Mouse (Mus musculus) frontal cortex, adult (tissue): ENCODE measurements around the gene Vmn1r39.
A peak's percentile ranks its signal among the peaks of the same experiment; 100 is the strongest.
"Not testable (repeated sequence)": the region's sequence is repeated elsewhere in the genome, so short reads cannot be mapped to it uniquely, and the experiment has no call there.

Source experiments
- ATAC-seq: cut with Nextera tagmentation; 2 replicates; pipeline ENCODE4 v1.9.2; 2017; ENCODE audit warnings: mild to moderate bottlenecking, moderate library complexity, mixed read lengths; ENCODE audit not compliant: low TSS enrichment

Gene Vmn1r39

GRCm38 (mm10) chr6:66810509-66810908, at the start of gene Vmn1r39:
Gene Vmn1r39 (minus strand): TSS chr6:66810609.
- ATAC-seq: no peak

GRCm38 (mm10) chr6:66859391-66859790, 49.0 kb upstream of the Vmn1r39 start:
- ATAC-seq: no peak

GRCm38 (mm10) chr6:66858356-66858755, 47.9 kb upstream of the Vmn1r39 start:
- ATAC-seq: no peak

- ATAC-seq: no peak
These were observed 45.8 kb upstream of the Vmn1r39 start for GRCm38 (mm10) chr6:66856236-66856635.

GRCm38 (mm10) chr6:66848936-66849335, 38.5 kb upstream of the Vmn1r39 start:
- ATAC-seq: no peak

- ATAC-seq: peak; percentile 89
These were observed 30.2 kb upstream of the Vmn1r39 start for GRCm38 (mm10) chr6:66840631-66841030.

- no peak for ATAC-seq
These were observed 26.5 kb upstream of the Vmn1r39 start for GRCm38 (mm10) chr6:66836932-66837331.

GRCm38 (mm10) chr6:66806311-66806710, 4.1 kb downstream of the Vmn1r39 start:
- no peak for ATAC-seq

GRCm38 (mm10) chr6:66805713-66806112, 4.7 kb downstream of the Vmn1r39 start:
- ATAC-seq: no peak

- ATAC-seq: not testable (repeated sequence)
These were observed 27.9 kb downstream of the Vmn1r39 start, which contains the start of gene Vmn1r38 for GRCm38 (mm10) chr6:66782527-66782926. Gene Vmn1r38 (minus strand): TSS chr6:66782627.
